Mouse (Mus musculus) urinary bladder, adult 2 months (tissue): Measurements from ENCODE around the gene Mamld1. TPM values are rescaled to one million over a fixed set of nuclear protein-coding genes. Genes with fewer than 3 reads are reported as not detected.
"Not testable (repeated sequence)": the region's sequence is repeated elsewhere in the genome, so short reads cannot be mapped to it uniquely, and the experiment has no call there.

Experiments used
- DNase-seq: peaks from one replicate; pipeline ENCODE4 v3.0.0; 2022; ENCODE audit warnings: low spot score
- polyA plus RNA-seq: library from polyadenylated mRNA; depleted of rRNA; stranded (reverse); fragments of >200 nt; gene quantifications from 2 replicates; pipeline ENCODE4 v1.2.3, GENCODE M21; 2012; rRNA removed

Gene Mamld1
- 3.0 and 5.6 TPM in 2 replicates for polyA plus RNA-seq

- peak; percentile 54 for DNase-seq
Measured at GRCm38 (mm10) chrX:71049864-71050576, at the start of gene Mamld1. Gene Mamld1 (plus strand): TSS chrX:71050256.

DNA sequence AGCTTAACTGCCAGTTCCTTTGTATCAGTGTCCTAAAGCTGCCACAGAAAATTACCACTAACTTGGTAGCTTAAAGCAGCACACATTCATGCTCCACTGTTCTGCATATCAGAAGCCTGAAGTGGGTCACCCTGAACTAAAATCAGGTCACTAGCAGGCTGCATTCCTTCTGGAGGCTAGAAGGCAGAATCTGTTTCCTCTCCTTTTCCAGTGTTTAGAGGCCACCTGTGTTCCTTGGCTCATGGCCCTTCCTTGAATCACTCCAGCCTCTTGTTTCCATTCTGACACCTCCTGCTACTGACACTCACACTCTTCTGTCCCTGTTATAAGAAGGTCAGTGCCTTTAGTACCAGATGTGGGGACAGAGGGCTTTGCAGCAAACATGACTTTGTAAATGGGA lies 25.3 kb upstream of the Mamld1 start:
- no peak for DNase-seq

DNA sequence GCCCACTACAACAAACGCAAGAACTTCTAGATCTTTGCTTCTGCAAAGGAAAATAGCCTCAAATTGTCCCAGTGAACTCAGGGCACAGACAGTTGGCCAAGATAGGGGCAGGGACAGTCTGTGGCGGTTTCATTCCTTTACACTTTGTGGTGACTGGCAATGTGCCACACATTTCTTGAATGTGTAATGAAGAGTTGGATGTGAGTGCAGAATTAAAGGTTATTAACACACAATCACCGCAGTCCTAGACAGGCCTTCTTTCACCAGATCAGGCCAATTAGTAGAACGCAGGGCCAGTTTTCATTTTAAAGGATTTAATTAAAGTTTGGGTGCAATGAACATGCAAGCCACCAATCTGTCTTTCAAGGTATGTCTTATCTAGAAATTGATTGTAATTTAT lies 22.0 kb upstream of the Mamld1 start:
- no peak for DNase-seq

DNA sequence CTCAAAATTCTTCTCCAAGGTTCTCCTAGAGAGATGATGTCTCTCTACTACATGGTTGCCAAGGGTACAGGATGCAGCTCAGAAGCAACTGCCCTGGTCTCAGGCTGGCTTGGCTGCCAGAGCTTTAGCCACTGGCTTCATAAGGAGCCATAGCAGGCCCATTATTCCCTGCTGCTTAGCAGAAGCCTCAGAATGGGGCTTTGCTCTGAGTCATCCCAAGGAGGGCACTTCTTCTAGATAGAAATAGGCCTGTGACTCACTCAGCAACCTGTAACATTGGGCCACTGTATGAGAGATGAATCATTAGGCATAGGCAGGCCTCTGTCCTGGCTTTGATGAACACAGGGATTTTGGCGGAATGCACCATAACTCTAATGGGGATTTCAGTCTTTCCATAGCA lies 21.1 kb upstream of the Mamld1 start:
- DNase-seq, result not testable (repeated sequence)

GRCm38 (mm10) chrX:71050677-71051311 lies 738 bp downstream of the Mamld1 start:
- DNase-seq, result peak; percentile 23

GRCm38 (mm10) chrX:71051361-71052114 lies 1.5 kb downstream of the Mamld1 start:
- DNase-seq, result peak; percentile 25

DNA sequence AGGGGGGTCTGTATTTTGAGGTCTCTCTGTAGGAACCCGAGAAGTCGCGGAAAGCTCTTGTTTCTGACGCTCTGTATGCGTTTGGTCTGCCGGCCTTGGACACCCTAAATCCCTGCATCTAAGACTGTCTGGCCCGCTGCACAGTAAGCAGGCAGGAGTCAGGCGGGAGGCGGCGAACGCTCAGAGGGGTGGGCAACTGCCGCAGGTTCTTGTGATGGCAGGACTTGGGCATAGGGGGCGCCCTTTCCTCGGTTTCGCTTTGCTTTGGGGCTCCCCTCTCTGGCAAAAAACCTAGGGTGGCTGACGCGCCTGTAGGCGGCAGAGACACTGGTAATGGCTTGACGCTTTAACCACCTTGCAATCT lies 2.0 kb downstream of the Mamld1 start:
- peak; percentile 53 for DNase-seq

GRCm38 (mm10) chrX:71052481-71053216 lies 2.6 kb downstream of the Mamld1 start:
- no peak for DNase-seq

- DNase-seq, result no peak
Measured at GRCm38 (mm10) chrX:71053246-71053645, 3.2 kb downstream of the Mamld1 start.

GRCm38 (mm10) chrX:71056968-71057367 lies 6.9 kb downstream of the Mamld1 start:
- DNase-seq, result no peak

DNA sequence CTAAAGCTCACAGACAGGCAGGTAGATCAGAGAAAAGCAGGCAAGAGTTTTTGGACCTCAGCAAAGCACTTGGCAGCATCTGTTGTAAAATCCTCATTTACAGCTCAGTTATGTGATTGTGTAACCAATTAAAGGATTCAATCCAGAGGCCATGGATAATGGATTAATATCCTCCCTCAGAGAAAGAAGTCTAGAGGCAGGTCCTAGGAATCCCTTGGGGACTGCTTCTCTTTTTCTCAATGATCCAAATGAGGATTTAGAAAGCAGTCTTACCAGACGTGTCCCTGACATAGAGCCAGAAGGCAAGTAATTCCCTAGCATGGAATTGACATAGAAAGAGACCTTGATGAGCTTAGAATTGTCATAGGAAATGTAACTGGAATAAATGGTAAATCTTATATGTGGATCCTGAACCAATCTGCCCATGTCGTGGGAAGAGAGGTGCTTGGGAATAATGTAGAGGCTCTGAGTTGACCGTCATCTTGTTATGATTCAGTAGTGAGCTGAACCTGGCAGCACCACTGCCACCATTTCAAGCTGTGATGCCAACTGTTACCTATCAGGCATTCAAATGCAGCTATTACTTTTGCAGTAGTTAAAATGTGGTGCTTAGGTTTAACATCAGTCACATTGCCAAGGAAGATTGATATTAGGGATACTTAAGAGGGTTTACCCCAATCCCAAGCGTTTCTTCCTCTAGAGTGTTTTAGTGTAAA lies 35.2 kb downstream of the Mamld1 start:
- no peak for DNase-seq

- no peak for DNase-seq
Measured at GRCm38 (mm10) chrX:71087370-71088079, 37.5 kb downstream of the Mamld1 start.

DNA sequence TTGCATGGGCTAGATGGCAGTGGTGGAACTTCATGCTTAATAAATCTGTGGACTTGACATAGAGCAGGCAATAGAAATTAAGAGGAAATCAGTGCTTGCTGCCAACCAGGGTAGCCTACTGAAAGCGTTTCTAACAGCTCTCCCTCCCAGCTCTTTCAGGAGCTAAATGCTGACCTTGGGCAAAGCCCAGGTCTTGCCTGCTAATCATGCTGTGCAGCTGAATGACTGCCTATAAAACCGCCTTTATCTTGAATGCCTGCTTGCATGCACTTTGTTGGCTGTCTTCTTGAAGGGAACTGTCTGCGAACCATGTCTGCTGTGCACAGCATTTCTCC lies 38.0 kb downstream of the Mamld1 start:
- DNase-seq, result no peak

DNA sequence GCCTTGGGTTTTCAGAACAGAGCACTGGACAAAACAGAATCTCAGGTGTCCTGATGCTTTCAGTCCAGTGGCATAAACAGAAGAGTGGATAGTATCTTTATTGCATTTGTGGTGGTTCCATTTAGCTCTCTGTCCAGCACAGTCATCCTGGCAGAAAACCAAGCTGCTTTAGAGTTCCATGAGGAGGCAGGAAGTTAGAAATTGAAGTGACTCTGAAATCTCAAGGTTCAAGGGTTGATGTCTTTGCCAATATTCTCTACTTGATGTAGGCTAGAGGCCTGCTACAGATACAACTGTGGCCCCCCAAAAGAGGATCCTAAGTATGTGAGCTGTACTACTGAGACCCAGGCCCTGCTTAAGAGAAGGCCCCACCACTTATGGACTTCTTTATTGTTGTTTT lies 55.8 kb downstream of the Mamld1 start:
- DNase-seq, result no peak

- DNase-seq, result no peak
Measured at GRCm38 (mm10) chrX:71106392-71106791, 56.3 kb downstream of the Mamld1 start.

DNA sequence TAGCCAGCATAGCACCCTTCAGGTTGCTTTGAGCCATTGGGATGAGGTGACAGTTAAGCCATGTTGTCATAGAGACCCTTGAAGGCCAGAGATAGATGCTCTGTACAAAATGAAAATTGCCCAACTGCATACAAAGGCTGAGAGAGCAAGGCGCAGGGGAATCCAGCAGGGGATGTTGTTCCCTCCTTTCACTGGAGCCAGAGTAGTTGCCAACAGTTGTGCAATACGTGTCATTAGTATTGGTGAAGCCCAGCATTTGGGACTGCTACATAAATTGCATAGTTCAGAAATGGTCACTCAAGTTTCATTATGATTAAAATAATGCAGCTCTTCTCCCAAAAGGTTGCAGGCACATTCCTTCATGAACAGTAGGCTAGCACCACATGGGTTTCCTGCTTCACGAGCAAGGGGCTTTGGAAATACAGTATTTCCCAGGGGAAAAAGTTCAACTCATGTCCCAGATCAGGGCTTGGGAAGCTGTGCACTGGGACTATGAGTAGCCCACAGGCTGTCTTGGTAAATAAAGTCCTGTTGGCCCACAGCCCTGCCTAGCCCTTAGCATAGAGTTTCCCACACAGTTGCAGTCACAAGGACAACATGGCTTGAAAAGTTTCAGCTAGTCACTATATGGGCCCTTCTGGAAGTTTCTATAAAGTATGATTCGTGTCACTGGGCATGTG lies 58.1 kb downstream of the Mamld1 start:
- no peak for DNase-seq

DNA sequence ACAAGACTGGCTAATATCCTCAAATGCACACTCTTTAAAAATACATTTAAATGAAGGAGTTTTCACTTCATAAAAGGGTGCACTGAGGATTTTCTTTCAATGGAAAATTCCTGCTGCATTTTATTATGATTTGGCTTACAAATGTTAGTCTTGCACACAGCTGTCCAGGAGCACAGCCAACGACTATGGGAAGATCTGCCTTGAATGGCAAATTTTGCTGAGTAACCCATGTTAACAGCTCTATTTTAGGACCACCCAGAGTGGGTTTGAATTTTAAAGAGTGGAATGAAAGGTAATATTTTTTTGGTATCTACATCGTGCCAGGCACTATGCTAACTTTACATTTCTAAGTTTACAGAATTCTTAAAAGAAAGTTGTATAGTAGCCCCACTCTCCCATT lies 60.3 kb downstream of the Mamld1 start:
- DNase-seq, result no peak

DNA sequence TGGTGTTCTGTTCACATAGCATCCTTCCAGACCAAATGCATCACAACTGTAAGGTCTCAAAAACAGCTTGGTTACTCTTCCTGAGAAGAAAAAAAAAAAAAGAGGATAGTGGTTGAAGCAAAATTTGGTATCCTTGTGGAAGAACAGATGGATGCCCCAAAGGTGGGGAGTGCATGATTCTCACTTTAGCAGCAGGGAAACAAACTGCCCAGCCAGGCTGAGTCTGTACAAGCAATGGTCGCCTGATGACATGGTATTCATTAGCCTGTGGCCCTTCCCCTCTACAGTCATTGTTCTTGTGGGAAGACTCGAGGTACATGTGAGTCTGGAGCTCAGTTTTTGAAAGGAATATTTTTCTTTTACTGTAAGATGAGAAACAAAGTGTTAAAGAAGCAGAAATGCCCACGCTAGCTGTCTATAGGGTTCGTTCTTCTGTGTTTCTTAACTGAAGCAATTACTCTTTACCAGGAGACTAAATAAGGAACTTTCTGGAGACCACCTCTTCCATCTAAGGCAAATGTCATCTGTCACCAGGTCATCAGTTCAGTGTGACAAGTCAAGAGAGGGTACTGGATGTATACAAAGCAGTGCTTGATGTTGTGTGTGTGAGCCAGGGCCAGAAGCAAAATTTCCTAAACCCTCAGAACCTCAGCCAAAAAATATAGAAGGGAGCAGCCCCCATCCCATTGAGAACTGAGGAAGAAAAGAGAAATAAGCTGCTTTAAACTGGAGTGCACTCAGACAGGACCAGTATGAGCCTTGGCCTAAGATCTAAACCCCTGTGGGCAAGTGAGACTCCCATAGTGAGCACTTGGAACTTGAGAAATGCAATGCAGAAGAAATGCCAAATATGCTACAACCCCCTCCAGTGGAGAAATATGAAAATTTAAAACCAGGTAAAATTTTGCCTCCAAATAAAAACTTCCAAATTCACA lies 72.6 kb downstream of the Mamld1 start:
- DNase-seq, result no peak

GRCm38 (mm10) chrX:71125013-71125412 lies 75.0 kb downstream of the Mamld1 start:
- no peak for DNase-seq
